Mouse (Mus musculus): ENCODE data around the gene Cped1.

- TF ChIP-seq CTCF (IDR thresholded peaks at IDR 0.05; ENCODE audit: low read depth, low read length): no peak
- no peak for TF ChIP-seq TAL1 (conservative IDR thresholded peaks at IDR 0.05; ENCODE audit: low read depth, low read length)
- no peak for TF ChIP-seq GATA1 (IDR thresholded peaks at IDR 0.05; ENCODE audit: borderline replicate concordance, low read length)
- no peak for TF ChIP-seq POLR2AphosphoS5 (IDR thresholded peaks at IDR 0.05; ENCODE audit: insufficient replicate concordance, low read depth, low read length)
- no peak for TF ChIP-seq GATA2 (IDR thresholded peaks at IDR 0.05; ENCODE audit: borderline replicate concordance, low read depth, low read length)
These were observed 50.7 kb downstream of the Cped1 start for GRCm38 (mm10) chr6:22036396-22036795.
